Mouse (Mus musculus) bone marrow macrophage, adult 2 months (primary cell): ENCODE measurements around the gene Trpm8.

Experiments used
- CTCF ChIP-seq: IDR thresholded peaks from 2 replicates; pipeline ENCODE4 v1.5.1; 2012; ENCODE audit warnings: low read depth, mild to moderate bottlenecking, low read length, moderate library complexity
- POLR2A ChIP-seq: IDR thresholded peaks from 2 replicates; pipeline ENCODE4 v1.6.1; 2012; ENCODE audit warnings: mild to moderate bottlenecking, low read depth, low read length, borderline replicate concordance

GRCm38 (mm10) chr1:88432601-88433000, 155.1 kb downstream of the Trpm8 start:
- no peak for TF ChIP-seq POLR2A
- no peak for TF ChIP-seq CTCF
